Mouse (Mus musculus) left cerebral cortex, adult 18-20 months (tissue): Measurements from ENCODE around the gene Gm10217. TPM values are rescaled to one million over a fixed set of nuclear protein-coding genes. Genes with fewer than 3 reads are reported as not detected.
A peak's percentile ranks its signal among the peaks of the same experiment; 100 is the strongest.

Source experiments
- DNase-seq, 2 experiments: peaks; one replicate each; pipeline ENCODE4 v3.0.0; 2021 to 2022; ENCODE audit warnings: low spot score in 2 of 2, mixed read lengths in 1 of 2
- long read RNA-seq, 2 experiments: library from polyadenylated mRNA; stranded (forward); transcript quantifications; one replicate each; pipeline ENCODE4 v2.0.0; 2021
- total RNA-seq, 2 experiments: library from RNA; stranded (reverse); gene quantifications; 2 replicates each; pipeline ENCODE4 v1.2.3; 2021

Gene Gm10217
- total RNA-seq: not detected
- long read RNA-seq, experiment 1: 0 reads
- long read RNA-seq, experiment 2: 0 reads

- no peak for DNase-seq
Observed at GRCm38 (mm10) chr8:9863951-9864350, at the start of gene Gm10217. Gene Gm10217 (plus strand): TSS chr8:9864251.

DNA sequence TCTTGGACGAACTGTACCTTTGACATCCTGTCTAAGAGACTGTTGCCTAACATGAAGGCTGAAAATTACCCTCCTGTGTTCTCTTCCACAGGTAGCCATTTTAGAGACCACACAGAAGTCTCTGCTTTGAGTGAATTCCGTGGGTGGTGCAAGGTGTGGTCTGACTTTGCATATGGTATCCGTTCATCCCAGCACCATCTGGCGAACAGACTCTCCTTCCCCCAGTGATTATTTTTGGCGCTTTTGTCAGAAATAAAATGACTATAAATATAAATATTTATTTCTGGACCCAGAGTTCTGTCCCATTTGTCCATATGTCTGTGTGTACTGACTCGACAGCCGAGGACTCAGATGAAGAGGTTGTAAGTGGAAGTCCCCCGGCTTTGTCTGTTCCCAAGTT lies 39.3 kb upstream of the Gm10217 start:
- peak in 1 of 2 experiments; percentile 19 for DNase-seq

DNA sequence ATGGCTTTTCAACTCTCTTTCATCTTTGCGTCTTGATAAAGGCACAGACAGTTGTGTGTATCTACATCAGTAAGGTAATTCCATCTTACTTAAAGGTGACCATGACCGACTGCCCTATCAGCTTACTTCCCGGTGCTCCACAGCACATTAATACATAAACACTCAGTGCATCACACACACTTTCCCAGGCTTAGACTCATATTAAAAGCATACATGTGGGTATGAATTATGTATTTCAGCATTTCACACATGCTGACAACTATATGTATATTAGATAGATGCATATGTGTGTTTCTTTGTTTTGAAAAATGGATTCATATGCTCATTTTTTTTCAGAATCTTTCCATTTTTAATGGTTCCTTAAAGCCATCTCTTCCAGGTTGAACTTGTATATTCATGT lies 23.8 kb upstream of the Gm10217 start:
- no peak for DNase-seq

DNA sequence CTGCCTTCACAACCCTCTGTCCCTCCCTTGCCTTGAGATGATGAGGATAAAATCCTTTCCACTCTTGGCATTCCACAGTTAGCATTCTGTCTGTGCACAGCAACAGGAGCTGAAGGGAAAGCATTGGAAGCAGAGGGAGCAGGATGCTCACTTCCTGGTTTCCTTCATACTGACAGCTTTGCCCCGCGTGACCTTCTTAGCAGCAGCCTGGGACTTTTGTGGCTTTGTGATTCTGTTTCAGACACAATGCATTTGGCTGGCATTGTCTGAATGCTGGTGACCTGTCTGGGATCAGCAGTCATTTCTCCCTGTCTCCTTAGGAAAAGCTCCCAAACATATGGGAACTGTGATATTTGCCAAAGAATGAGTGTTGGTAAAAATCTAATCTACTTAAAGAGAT lies 4.8 kb upstream of the Gm10217 start:
- DNase-seq: no peak

DNA sequence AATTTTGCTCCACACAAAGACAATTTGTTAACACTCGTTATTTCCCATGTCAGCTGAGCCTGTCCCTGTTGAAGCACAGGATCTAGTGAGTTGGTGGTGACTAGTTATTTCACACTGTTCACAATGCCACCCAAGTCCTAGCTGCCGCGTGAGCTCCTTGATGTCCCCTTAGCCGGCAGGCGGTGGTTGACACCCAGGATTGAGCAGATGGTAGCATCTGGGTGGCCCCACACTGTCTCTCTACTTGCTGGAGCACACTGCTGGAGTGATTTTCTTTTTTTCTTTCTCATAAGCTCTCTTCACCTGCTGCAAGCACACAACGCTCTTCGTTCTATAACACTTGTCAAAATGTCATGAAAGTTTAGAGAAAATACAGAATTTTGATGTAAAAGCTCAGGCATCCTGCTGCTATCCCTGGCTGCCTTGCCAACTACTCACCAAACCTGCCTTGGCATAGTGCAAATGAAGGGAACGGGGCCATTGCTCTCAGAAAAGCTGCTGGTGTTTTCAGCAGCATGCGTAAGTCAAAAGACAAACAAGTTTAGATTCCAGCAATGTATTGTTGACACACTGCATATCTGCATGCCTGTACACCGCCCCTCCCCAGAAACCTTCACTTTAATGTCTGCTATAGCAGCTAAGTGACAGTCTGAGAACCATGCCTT lies 3.4 kb upstream of the Gm10217 start:
- peak in 1 of 2 experiments; percentile 5 for DNase-seq

DNA sequence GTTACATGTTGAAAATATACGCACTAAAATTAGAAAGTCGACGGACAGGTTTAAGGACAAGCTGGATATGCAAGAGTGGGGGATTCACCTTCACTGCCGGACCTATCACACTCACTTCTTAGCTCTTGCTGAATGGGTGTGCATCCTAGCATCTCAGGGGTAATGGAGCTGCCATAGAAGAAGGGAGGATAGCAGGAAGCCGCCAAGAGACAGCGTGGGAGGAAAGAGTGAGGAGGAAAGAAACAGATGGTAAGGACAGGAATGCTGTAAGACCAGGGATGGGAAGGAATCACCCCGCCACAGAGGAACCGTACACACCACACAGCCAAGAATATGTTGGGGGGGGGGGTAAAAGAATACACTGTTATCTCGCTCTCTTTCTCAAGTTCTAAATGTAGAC lies 1.1 kb downstream of the Gm10217 start:
- peak; percentile 19 to 59 for DNase-seq

- DNase-seq: no peak
Observed at GRCm38 (mm10) chr8:9868094-9868493, 4.0 kb downstream of the Gm10217 start.

- no peak for DNase-seq
Observed at GRCm38 (mm10) chr8:9876241-9876640, 12.2 kb downstream of the Gm10217 start.

- DNase-seq: no peak
Observed at GRCm38 (mm10) chr8:9879921-9880320, 15.9 kb downstream of the Gm10217 start.

DNA sequence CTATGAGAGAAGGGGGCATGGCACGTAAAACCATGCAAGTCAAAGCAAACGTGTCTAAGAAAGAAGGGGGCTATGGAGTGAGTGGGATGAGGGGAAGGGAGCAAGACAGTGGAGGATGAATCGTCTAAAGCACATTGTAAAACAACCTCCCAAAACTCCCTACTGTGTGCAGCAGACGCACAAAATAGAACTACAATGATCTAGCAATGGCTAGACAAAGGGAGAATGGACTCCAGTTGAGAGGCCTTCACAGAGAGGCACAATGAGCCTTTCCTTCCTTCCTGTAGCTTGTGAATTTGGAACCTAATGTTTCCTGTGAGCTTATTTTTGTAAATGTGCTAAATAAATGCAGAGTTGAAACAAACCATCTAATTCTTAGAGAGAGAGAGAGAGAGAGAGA lies 22.7 kb downstream of the Gm10217 start:
- DNase-seq: no peak

DNA sequence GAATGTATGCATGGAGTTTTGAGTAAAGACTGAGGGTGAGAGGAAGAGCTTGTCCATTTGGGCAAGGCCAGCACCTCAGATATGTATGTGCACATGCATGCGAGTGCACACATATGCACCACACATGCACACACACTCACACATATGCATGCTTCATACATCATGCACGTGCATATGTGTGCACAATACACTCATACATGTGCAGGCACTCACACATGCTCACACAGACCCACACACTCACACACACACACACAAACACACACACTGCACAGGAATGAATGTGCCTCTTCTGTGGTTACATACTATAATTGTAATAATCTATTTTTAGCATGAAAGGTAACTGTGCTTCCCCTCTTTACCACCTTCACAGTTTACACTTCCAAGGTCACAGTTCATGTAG lies 35.1 kb downstream of the Gm10217 start:
- no peak for DNase-seq

GRCm38 (mm10) chr8:9899673-9900072 lies 35.6 kb downstream of the Gm10217 start:
- DNase-seq: no peak

Other genes starting within 250 kb of the Gm10217 start
- gene Fam155a, start 93.1 kb upstream of the Gm10217 start, total RNA-seq: 100 to 1,000 TPM; 101 to 105 TPM
- gene Lig4, start 113.4 kb downstream of the Gm10217 start, total RNA-seq: 10 to 100 TPM; 11.6 to 11.9 TPM
- 10 to 100 TPM; 25.7 to 27.0 TPM for gene Abhd13, start 113.5 kb downstream of the Gm10217 start, total RNA-seq
- 1 to 10 TPM; 2.8 to 3.7 TPM for gene Tnfsf13b, start 142.2 kb downstream of the Gm10217 start, total RNA-seq